Mouse (Mus musculus) heart, embryonic 10.5 days (tissue): ENCODE measurements around the gene Olfr92. TPM values are rescaled to one million over a fixed set of nuclear protein-coding genes. Genes with fewer than 3 reads are reported as not detected.

Experiments used
- polyA plus RNA-seq: library from polyadenylated mRNA; unstranded; fragments of >200 nt; fragmentation: Nextera tagmentation; extraction: Ambion mirVana; gene quantifications from 2 replicates; pipeline ENCODE4 v1.2.1, GENCODE M21; 2016

Olfr92 gene
- polyA plus RNA-seq, 1 experiment from 2014 or later: not detected

Other genes starting within 250 kb of the Olfr92 start
- not detected in 2 replicates for gene Trim40, start 230.0 kb downstream of the Olfr92 start, polyA plus RNA-seq
- gene Trim31, start 222.0 kb downstream of the Olfr92 start, polyA plus RNA-seq: not detected in 2 replicates
- not detected in 2 replicates for gene Rnf39, start 177.2 kb downstream of the Olfr92 start, polyA plus RNA-seq
- 98.8 and 121 TPM in 2 replicates for gene Ppp1r11, start 168.3 kb downstream of the Olfr92 start, polyA plus RNA-seq
- gene Znrd1, start 161.5 kb downstream of the Olfr92 start, polyA plus RNA-seq: 45.2 and 55.4 TPM in 2 replicates
- 7.7 and 10.3 TPM in 2 replicates for gene Znrd1as, start 161.5 kb downstream of the Olfr92 start, polyA plus RNA-seq
- 0.19 and 0.32 TPM in 2 replicates for gene 2410137M14Rik, start 138.9 kb downstream of the Olfr92 start, polyA plus RNA-seq
- 0.27 and 0.39 TPM in 2 replicates for gene H2-M5, start 130.6 kb downstream of the Olfr92 start, polyA plus RNA-seq
- gene Zfp57, start 118.9 kb downstream of the Olfr92 start, polyA plus RNA-seq: 65.9 and 84.5 TPM in 2 replicates
- 0.10 and 0.14 TPM in 2 replicates for gene Mog, start 96.7 kb downstream of the Olfr92 start, polyA plus RNA-seq
- 5.8 and 9.6 TPM in 2 replicates for gene Gabbr1, start 74.1 kb downstream of the Olfr92 start, polyA plus RNA-seq
- gene Olfr90, start 31.6 kb downstream of the Olfr92 start, polyA plus RNA-seq: not detected in 2 replicates
- 0.15 TPM in 1 of 2 replicates, not detected in the other for gene Olfr91, start 21.8 kb downstream of the Olfr92 start, polyA plus RNA-seq
- gene Olfr93, start 41.4 kb upstream of the Olfr92 start, polyA plus RNA-seq: not detected in 2 replicates
- gene Ubd, start 73.8 kb upstream of the Olfr92 start, polyA plus RNA-seq: not detected in 2 replicates
- not detected in 2 replicates for gene Olfr94, start 80.9 kb upstream of the Olfr92 start, polyA plus RNA-seq
- gene Olfr95, start 93.0 kb upstream of the Olfr92 start, polyA plus RNA-seq: not detected in 2 replicates
- gene Olfr96, start 100.1 kb upstream of the Olfr92 start, polyA plus RNA-seq: not detected in 2 replicates
- gene Olfr97, start 117.2 kb upstream of the Olfr92 start, polyA plus RNA-seq: not detected in 2 replicates
- gene Olfr98, start 143.7 kb upstream of the Olfr92 start, polyA plus RNA-seq: not detected in 2 replicates
- gene H2-M3, start 150.1 kb upstream of the Olfr92 start, polyA plus RNA-seq: 1.00 and 1.7 TPM in 2 replicates
- gene Olfr99, start 163.4 kb upstream of the Olfr92 start, polyA plus RNA-seq: 0.09 TPM in 1 of 2 replicates, not detected in the other
- gene Olfr101, start 184.2 kb upstream of the Olfr92 start, polyA plus RNA-seq: not detected in 2 replicates
- not detected in 2 replicates for gene Olfr102, start 197.0 kb upstream of the Olfr92 start, polyA plus RNA-seq
- not detected in 2 replicates for gene Olfr103, start 219.6 kb upstream of the Olfr92 start, polyA plus RNA-seq
- gene Olfr104-ps, start 239.5 kb upstream of the Olfr92 start, polyA plus RNA-seq: not detected in 2 replicates